18 mouse cellular contexts compared by ENCODE assay signal in genomic region chr2:113527688-113528087, GRCm38 (mm10).
DNase-seq lines count a peak whose midpoint lies in the region; TF ChIP-seq lines count a peak whose summit lies in the region.
"Had no signal": no experiment of that assay in that cellular context is flagged by ENCODE, and none has a peak within 500 bp of the region (broad histone marks: within the 10 kb centered on the region; RNA-seq: fewer than 3 reads in every experiment).

No protein-coding gene starts in this region.

- in situ Hi-C loops in CH12.LX (cut with MboI; ENCODE audit: low pct_ligation_motif_present, low pct_unique_long_range_greater_than_20kb, low sequenced_read_pairs), result no loop called here

- H3K4me3 ChIP-seq in CH12.LX (replicated peaks in 1 of 3; ENCODE audit: low read depth in 2 of 3, low read length in 2 of 3, poor library complexity in 1 of 3), result peak overlapping the region in 1 of 3 experiments; percentile 10
- H3K4me3 ChIP-seq in midbrain, embryonic 10.5 days, result no peak overlapping the region

- H3K9ac ChIP-seq in CH12.LX (ENCODE audit: insufficient read depth, low read depth), result no peak overlapping the region

- H3K79me2 ChIP-seq in CH12.LX (replicated peaks; ENCODE audit: control insufficient read depth, extremely low read depth, insufficient read depth, poor library complexity, severe bottlenecking), result no peaks in the 10 kb centered on the region

- H3K4me1 ChIP-seq in CH12.LX (ENCODE audit: control insufficient read depth in 1 of 2, insufficient read depth in 2 of 2), result peaks cover 11 to 34% of the 10 kb centered on the region in 2 experiments
- H3K4me1 ChIP-seq in midbrain, embryonic 10.5 days, result no peaks in the 10 kb centered on the region

- no peak for TF ChIP-seq CTCF in CH12.LX (conservative IDR thresholded peaks at IDR 0.05 in 1 of 2, IDR thresholded peaks at IDR 0.05 in 1 of 2; ENCODE audit: low read depth in 2 of 2, low read length in 2 of 2)

- no peak overlapping the region for H3K27ac ChIP-seq in CH12.LX (ENCODE audit: insufficient read depth, low read depth)
- no peak overlapping the region for H3K27ac ChIP-seq in midbrain, embryonic 10.5 days (replicated peaks)

- peak overlapping the region; percentile 95 for H3K4me2 ChIP-seq in CH12.LX (ENCODE audit: insufficient read depth, low read depth, poor library complexity, severe bottlenecking)

- H3K36me3 ChIP-seq in CH12.LX (replicated peaks in 1 of 2; ENCODE audit: control insufficient read depth in 1 of 2, insufficient read depth in 1 of 2, low read length in 1 of 2), result no peaks in the 10 kb centered on the region
- H3K36me3 ChIP-seq in midbrain, embryonic 10.5 days, result no peaks in the 10 kb centered on the region
- H3K36me3 ChIP-seq: G1E had no signal

- no peaks in the 10 kb centered on the region for H3K27me3 ChIP-seq in CH12.LX (replicated peaks)
- no peaks in the 10 kb centered on the region for H3K27me3 ChIP-seq in midbrain, embryonic 10.5 days (ENCODE audit: low read depth, poor library complexity, severe bottlenecking)
- H3K27me3 ChIP-seq: Patski had no signal

- DNase-seq in A20 (ENCODE audit: low read depth, low spot score) (peak; percentile 67), CH12.LX (ENCODE audit: extremely low read depth) (peak; percentile 67)
- DNase-seq in midbrain, embryonic 10.5 days (ENCODE audit: low spot score), result no peak
- DNase-seq in heart, postnatal 4 days, result no peak
- DNase-seq: adrenal gland, adult 2 months; adrenal gland, adult 8-10 months; adrenal gland, postnatal 10 days; adrenal gland, postnatal 14 days; adrenal gland, postnatal 25 days; adrenal gland, postnatal 36 days; B cell, adult 2 months; cerebellum, adult 11 months; cerebellum, adult 11-12 months; cerebellum, adult 18-20 months; cerebellum, adult 2 months; cerebellum, adult 8-10 months had no signal

- no peak for TF ChIP-seq RAD21 in CH12.LX (IDR thresholded peaks at IDR 0.05; ENCODE audit: low read depth, low read length)

- 94% methylated on average over 6 of the region's 6 CpGs for WGBS in midbrain, embryonic 10.5 days

- dilution Hi-C loops in CH12.LX (cut with MboI; ENCODE audit: extremely low pct_ligation_motif_present, extremely low pct_unique_long_range_greater_than_20kb, low sequenced_read_pairs), result no loop called here

- no peaks in the 10 kb centered on the region for H3K9me3 ChIP-seq in CH12.LX (replicated peaks; ENCODE audit: low read length)
- H3K9me3 ChIP-seq in midbrain, embryonic 10.5 days (replicated peaks), result no peaks in the 10 kb centered on the region

- TF ChIP-seq POLR2A in CH12.LX (IDR thresholded peaks at IDR 0.05; ENCODE audit: low read depth, low read length), result no peak

- peak; percentile 58; the same call in 1 of the 2 replicates for TF ChIP-seq EP300 in CH12.LX (IDR thresholded peaks at IDR 0.05; ENCODE audit: low read length)

TF ChIP-seq in CH12.LX, 34 proteins besides CTCF, POLR2A, EP300 and RAD21:
- TF ChIP-seq TCF12 (IDR thresholded peaks at IDR 0.05; ENCODE audit: low read depth, low read length), result peak; percentile 35; the same call in 1 of the 2 replicates
- TF ChIP-seq MYC (IDR thresholded peaks at IDR 0.05; ENCODE audit: low read depth, low read length), result 0 out of 2 replicates have a peak, but pooled peaks have one; percentile 32
- TF ChIP-seq ETS1 (conservative IDR thresholded peaks at IDR 0.05; ENCODE audit: low read depth, low read length), result 0 out of 2 replicates have a peak, but pooled peaks have one; percentile 52
- TF ChIP-seq BHLHE40 (IDR thresholded peaks at IDR 0.05; ENCODE audit: low read depth, low read length), result no peak
- TF ChIP-seq ZC3H11A (IDR thresholded peaks at IDR 0.05; ENCODE audit: low read depth, low read length), result no peak
- TF ChIP-seq IRF4 (IDR thresholded peaks at IDR 0.05; ENCODE audit: low read depth, low read length), result peak; percentile 65

Comparison
In these comparisons a context has a peak if more than half of its experiments do, and no peak if none do; other contexts are left out.
1. DNase-seq: peak in A20 (single experiment) and CH12.LX (single experiment); none in midbrain, embryonic 10.5 days (single experiment) and heart, postnatal 4 days (single experiment).